ENCODE assay signal across 8 mouse cellular contexts in genomic region chr14:55822991-55823762, GRCm38 (mm10). TPM values are rescaled to one million over a fixed set of nuclear protein-coding genes. Genes with fewer than 3 reads are reported as not detected.
DNase-seq lines count a peak whose midpoint lies in the region; ATAC-seq and TF ChIP-seq lines count a peak whose summit lies in the region.

Gene Nfatc4 (plus strand): TSS chr14:55823144.

- under 1% methylated on average over 45 of the region's 46 CpGs for WGBS in kidney, adult 2 months
- under 1% methylated on average over 46 of the region's 46 CpGs for WGBS in lung, adult 2 months

- no peaks in the 10 kb centered on the region for H3K36me3 ChIP-seq in G1E (replicated peaks)
- H3K36me3 ChIP-seq in kidney, adult 2 months (ENCODE audit: control insufficient read depth, insufficient read depth, low read length): no peaks in the 10 kb centered on the region

- H3K27ac ChIP-seq in kidney, adult 2 months (ENCODE audit: insufficient read depth, low read depth, low read length): peak within 1 kb of the TSS; percentile 40; the same call in 1 of the 2 replicates

- peak; percentile 73 for DNase-seq in 3134 (ENCODE audit: extremely low read depth, insufficient read length, low spot score)
- peak; percentile 33 for DNase-seq in G1E (ENCODE audit: low spot score)
- peak; percentile 95 for DNase-seq in embryo, embryonic 9.5 days (ENCODE audit: extremely low spot score)
- peak; percentile 78 for DNase-seq in heart, adult 8-10 months (ENCODE audit: low spot score)
- DNase-seq in kidney, adult 2 months: peak; percentile 78
- DNase-seq in lung, adult 2 months: peak; percentile 83
- peak; percentile 82 for DNase-seq in ovary, postnatal 36 days (ENCODE audit: low spot score)

- no peak for TF ChIP-seq CTCF in G1E (IDR thresholded peaks at IDR 0.05; ENCODE audit: low read depth, low read length)
- TF ChIP-seq CTCF in kidney, adult 2 months (conservative IDR thresholded peaks at IDR 0.05; ENCODE audit: insufficient read depth, insufficient read length, low read depth, low read length): no peak
- TF ChIP-seq CTCF in lung, adult 2 months (IDR thresholded peaks at IDR 0.05; ENCODE audit: insufficient read depth, low read length): no peak

- no peak for TF ChIP-seq POLR2A in kidney, adult 2 months (IDR thresholded peaks at IDR 0.05; ENCODE audit: low read depth, low read length)
- peak; percentile 50; the same call in 1 of the 2 replicates for TF ChIP-seq POLR2A in lung, adult 2 months (IDR thresholded peaks at IDR 0.05; ENCODE audit: borderline replicate concordance, extremely low read depth, low read depth, low read length)

- no peak for ATAC-seq in G1E (ENCODE audit: extremely low read depth, insufficient number of reproducible peaks, low FRiP score, poor library complexity, severe bottlenecking)
- no peak for ATAC-seq in frontal cortex, adult (ENCODE audit: low TSS enrichment)

- no peaks in the 10 kb centered on the region for H3K9me3 ChIP-seq in G1E (replicated peaks)

- peaks cover 70% of the 10 kb centered on the region for H3K27me3 ChIP-seq in G1E (ENCODE audit: insufficient read depth, low read length)
- H3K27me3 ChIP-seq in kidney, adult 2 months (replicated peaks; ENCODE audit: control insufficient read depth, insufficient read depth, low read length): peaks cover 2% of the 10 kb centered on the region

- H3K4me3 ChIP-seq in G1E (ENCODE audit: low read depth, low read length): peak within 1 kb of the TSS; percentile 70
- peak within 1 kb of the TSS; percentile 46 for H3K4me3 ChIP-seq in kidney, adult 2 months (ENCODE audit: insufficient read depth, low read depth, low read length)
- peak within 1 kb of the TSS; percentile 82 for H3K4me3 ChIP-seq in lung, adult 2 months (replicated peaks; ENCODE audit: extremely low read depth, low read depth, low read length)

- peaks cover 21% of the 10 kb centered on the region for H3K4me1 ChIP-seq in G1E (ENCODE audit: insufficient read depth, low read depth, low read length)
- H3K4me1 ChIP-seq in kidney, adult 2 months (ENCODE audit: control insufficient read depth, insufficient read depth, low read length): no peaks in the 10 kb centered on the region
- peaks cover 3% of the 10 kb centered on the region; the same call in 1 of the 2 replicates for H3K4me1 ChIP-seq in lung, adult 2 months (ENCODE audit: control insufficient read depth, insufficient read depth, low read length)

RNA-seq across cellular contexts. Expression of gene Nfatc4, which starts in this region (rescaled TPM):
- not detected in 2 replicates for total RNA-seq in G1E (2014; fragmentation: Nextera tagmentation)
- total RNA-seq in G1E (2017): 0.12 and 0.71 TPM in 2 replicates
- polyA plus RNA-seq in G1E (2012): 0.04 TPM in 1 of 2 replicates, not detected in the other
- 1 to 10 TPM; 3.3 to 4.2 (median 3.7) TPM for total RNA-seq in heart, adult 8-10 months (2022)
- 4.3 and 5.0 TPM in 2 replicates for polyA plus RNA-seq in kidney, adult 2 months (2012; rRNA removed)
- 26.4 and 27.3 TPM in 2 replicates for polyA plus RNA-seq in lung, adult 2 months (2012; rRNA removed)

Comparison
In these comparisons a context has a peak if more than half of its experiments do, and no peak if none do; other contexts are left out.
1. Peak in DNase-seq and H3K4me3 ChIP-seq in G1E; RNA of the gene not detected or under 1 TPM.
2. DNase-seq: peak in every context shown above with its lines; median percentile 95 in embryo, embryonic 9.5 days; 83 in lung, adult 2 months; 82 in ovary, postnatal 36 days; 78 in heart, adult 8-10 months; 78 in kidney, adult 2 months; 73 in 3134; 33 in G1E.